Mouse (Mus musculus) C2C12 (cell line): ENCODE data around the gene Pla1a. TPM values are rescaled to one million over a fixed set of nuclear protein-coding genes. Genes with fewer than 3 reads are reported as not detected.

ENCODE experiments used
- H3K27me3 ChIP-seq: one replicate; pipeline ENCODE4 v1.6.1; 2011; ENCODE audit not compliant: control insufficient read depth, insufficient read depth, insufficient read length
- H3K36me3 ChIP-seq: one replicate; pipeline ENCODE4 v1.6.1; 2011; ENCODE audit not compliant: control insufficient read depth, insufficient read depth
- H3K4me3 ChIP-seq: one replicate; pipeline ENCODE4 v1.5.1; 2011; ENCODE audit warnings: mild to moderate bottlenecking, control low read depth; ENCODE audit not compliant: poor library complexity, insufficient read depth, severe bottlenecking
- H3K79me2 ChIP-seq: one replicate; pipeline ENCODE4 v1.6.1; 2011; ENCODE audit not compliant: control insufficient read depth, insufficient read depth
- H3K79me3 ChIP-seq: one replicate; pipeline ENCODE4 v1.6.1; 2011; ENCODE audit warnings: low read depth, control low read depth
- H3ac ChIP-seq: one replicate; pipeline ENCODE3; 2011; ENCODE audit warnings: low read depth; ENCODE audit not compliant: control insufficient read depth, insufficient read length
- CEBPB ChIP-seq: IDR thresholded peaks from one replicate; pipeline ENCODE4 v1.6.1; 2011; ENCODE audit warnings: low read depth, mild to moderate bottlenecking, control low read depth, moderate library complexity
- CTCF ChIP-seq: IDR thresholded peaks from one replicate; pipeline ENCODE4 v1.5.1; 2011; ENCODE audit not compliant: control insufficient read depth, insufficient read depth, insufficient read length
- FOSL1 ChIP-seq: IDR thresholded peaks from one replicate; pipeline ENCODE4 v1.8.0; 2011; ENCODE audit warnings: mild to moderate bottlenecking, low read length; ENCODE audit not compliant: poor library complexity, insufficient read depth, severe bottlenecking
- MAX ChIP-seq: IDR thresholded peaks from one replicate; pipeline ENCODE4 v1.6.1; 2011; ENCODE audit warnings: mild to moderate bottlenecking, control low read depth
- MYOD1 ChIP-seq: IDR thresholded peaks from one replicate; pipeline ENCODE4 v1.6.1; 2011; ENCODE audit warnings: low read depth; ENCODE audit not compliant: control insufficient read depth, insufficient read length
- MYOG ChIP-seq: IDR thresholded peaks from one replicate; pipeline ENCODE4 v1.6.1; 2011; ENCODE audit not compliant: control insufficient read depth, insufficient read length; ENCODE audit errors: extremely low read depth
- USF1 ChIP-seq: IDR thresholded peaks from one replicate; pipeline ENCODE4 v1.6.1; 2011; ENCODE audit warnings: low read depth, mild to moderate bottlenecking, control low read depth, moderate library complexity
- polyA plus RNA-seq: library from polyadenylated mRNA; unstranded; fragments of >200 nt; fragmentation: generic; extraction: Trizol; gene quantifications from one replicate; pipeline ENCODE4 v1.2.1, GENCODE M21; 2012; ENCODE audit warnings: missing spikeins

Gene Pla1a
- polyA plus RNA-seq, 1 experiment: 3.0 TPM

- no peak overlapping the region for H3K4me3 ChIP-seq
- no peaks in the 10 kb centered on the region for H3K36me3 ChIP-seq
- H3K79me2 ChIP-seq: no peaks in the 10 kb centered on the region
- no peaks in the 10 kb centered on the region for H3K27me3 ChIP-seq
- no peak overlapping the region for H3ac ChIP-seq
- H3K79me3 ChIP-seq: no peaks in the 10 kb centered on the region
- no peak for TF ChIP-seq CEBPB
- TF ChIP-seq MAX: no peak
- TF ChIP-seq MYOG: no peak
- TF ChIP-seq MYOD1: no peak
- no peak for TF ChIP-seq USF1
- TF ChIP-seq CTCF: no peak
- no peak for TF ChIP-seq FOSL1
Observed at GRCm38 (mm10) chr16:38369431-38369830, 63.5 kb downstream of the Pla1a start.

- TF ChIP-seq CEBPB (no peak), MYOG (no peak), MYOD1 (peak; percentile 86)
- Histone ChIP-seq H3K36me3 (no peaks in the 10 kb centered on the region), H3K27me3 (no peaks in the 10 kb centered on the region), H3K4me3 (no peak overlapping the region), H3ac (no peak overlapping the region), H3K79me3 (no peaks in the 10 kb centered on the region), H3K79me2 (no peaks in the 10 kb centered on the region)
Observed at GRCm38 (mm10) chr16:38369000-38369399, 63.9 kb downstream of the Pla1a start.

DNA sequence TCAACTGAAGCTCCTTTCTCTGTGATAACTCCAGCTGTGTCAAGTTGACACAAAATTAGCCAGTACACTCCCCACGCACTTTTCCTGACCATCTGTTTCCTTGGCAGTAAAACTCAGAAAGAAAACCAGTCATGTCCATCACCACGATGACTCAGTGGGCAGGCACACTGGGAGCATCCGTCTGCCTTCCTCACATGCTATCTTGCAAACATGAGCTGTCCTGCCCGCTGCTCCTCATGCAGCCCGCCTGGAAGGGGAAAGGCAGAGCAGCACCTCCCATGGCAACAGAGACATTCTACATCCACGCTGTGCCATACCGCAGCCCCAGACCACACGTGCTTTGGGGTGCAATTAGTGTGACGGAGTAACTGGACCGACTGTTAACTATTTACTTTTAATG, 64.6 kb downstream of the Pla1a start:
- Histone ChIP-seq H3K79me3 (no peaks in the 10 kb centered on the region), H3K4me3 (no peak overlapping the region), H3ac (no peak overlapping the region), H3K79me2 (no peaks in the 10 kb centered on the region), H3K36me3 (no peaks in the 10 kb centered on the region), H3K27me3 (no peaks in the 10 kb centered on the region)
- TF ChIP-seq USF1 (peak; percentile 40), MYOD1 (peak; percentile 84), CTCF (no peak), FOSL1 (peak; percentile 67), MAX (peak; percentile 95)

GRCm38 (mm10) chr16:38366231-38366630, 66.7 kb downstream of the Pla1a start:
- H3ac ChIP-seq: no peak overlapping the region
- no peaks in the 10 kb centered on the region for H3K36me3 ChIP-seq
- TF ChIP-seq MAX (no peak), FOSL1 (no peak), CEBPB (no peak), MYOD1 (no peak), USF1 (no peak), CTCF (no peak), MYOG (no peak)
- H3K27me3 ChIP-seq: no peaks in the 10 kb centered on the region
- no peaks in the 10 kb centered on the region for H3K79me3 ChIP-seq
- no peak overlapping the region for H3K4me3 ChIP-seq
- no peaks in the 10 kb centered on the region for H3K79me2 ChIP-seq

- Histone ChIP-seq H3K79me3 (no peaks in the 10 kb centered on the region), H3ac (no peak overlapping the region), H3K79me2 (no peaks in the 10 kb centered on the region), H3K4me3 (no peak overlapping the region), H3K27me3 (no peaks in the 10 kb centered on the region), H3K36me3 (no peaks in the 10 kb centered on the region)
- TF ChIP-seq CEBPB (no peak), USF1 (no peak), MAX (no peak), MYOD1 (no peak), CTCF (no peak), FOSL1 (no peak)
Observed at GRCm38 (mm10) chr16:38365390-38365789, 67.6 kb downstream of the Pla1a start.

- TF ChIP-seq USF1 (no peak), CEBPB (no peak), MAX (no peak), CTCF (no peak), MYOG (no peak), FOSL1 (no peak), MYOD1 (no peak)
- no peak overlapping the region for H3K4me3 ChIP-seq
- H3K79me2 ChIP-seq: no peaks in the 10 kb centered on the region
- no peaks in the 10 kb centered on the region for H3K79me3 ChIP-seq
- H3ac ChIP-seq: no peak overlapping the region
- no peaks in the 10 kb centered on the region for H3K27me3 ChIP-seq
- H3K36me3 ChIP-seq: no peaks in the 10 kb centered on the region
Observed at GRCm38 (mm10) chr16:38363657-38364056, 69.3 kb downstream of the Pla1a start.
